Mouse (Mus musculus) CD4-positive, CD25-positive, alpha-beta regulatory T cell, adult 4 months (primary cell): Measurements from ENCODE around the gene Bmp4. TPM values are rescaled to one million over a fixed set of nuclear protein-coding genes. Genes with fewer than 3 reads are reported as not detected.

ENCODE experiments used
- ATAC-seq: one replicate; pipeline ENCODE4 v1.8.0; 2017
- polyA plus RNA-seq, 2 experiments: library from polyadenylated mRNA; unstranded; fragments of 100-300 nt; shearing (Covaris generic); gene quantifications; one replicate each; pipeline ENCODE4 v1.2.1; 2017

Bmp4 gene
- not detected for polyA plus RNA-seq

DNA sequence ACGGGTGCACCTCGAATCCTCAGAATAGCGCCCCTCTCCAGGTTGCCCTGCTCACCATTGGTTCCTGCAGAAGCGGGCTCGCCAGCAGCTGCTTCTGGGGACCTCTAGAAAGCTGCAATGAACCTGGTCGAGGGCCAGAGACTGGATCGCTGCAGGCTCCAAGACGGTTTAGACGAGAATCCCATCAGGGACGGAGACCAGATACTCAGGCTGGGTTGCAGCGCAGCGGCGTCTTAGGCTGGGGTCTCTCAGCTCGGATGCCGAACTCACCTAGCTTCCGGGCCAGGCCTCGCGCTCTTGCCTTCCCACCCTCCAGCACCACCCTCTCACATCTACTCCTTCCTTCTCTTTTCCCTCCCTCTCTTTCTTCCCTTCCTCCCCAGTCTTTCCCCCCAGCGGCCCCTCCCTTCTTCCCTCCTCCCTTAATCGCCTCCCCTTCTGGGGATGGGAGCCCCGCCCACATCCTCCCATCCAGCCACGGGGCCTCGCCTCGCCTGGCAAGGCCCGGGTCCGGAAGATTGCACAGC is at the start of gene Bmp4:
TSS of gene Bmp4 (minus strand) at position 421 of the 527 bp plus-strand sequence.
- no peak for ATAC-seq

DNA sequence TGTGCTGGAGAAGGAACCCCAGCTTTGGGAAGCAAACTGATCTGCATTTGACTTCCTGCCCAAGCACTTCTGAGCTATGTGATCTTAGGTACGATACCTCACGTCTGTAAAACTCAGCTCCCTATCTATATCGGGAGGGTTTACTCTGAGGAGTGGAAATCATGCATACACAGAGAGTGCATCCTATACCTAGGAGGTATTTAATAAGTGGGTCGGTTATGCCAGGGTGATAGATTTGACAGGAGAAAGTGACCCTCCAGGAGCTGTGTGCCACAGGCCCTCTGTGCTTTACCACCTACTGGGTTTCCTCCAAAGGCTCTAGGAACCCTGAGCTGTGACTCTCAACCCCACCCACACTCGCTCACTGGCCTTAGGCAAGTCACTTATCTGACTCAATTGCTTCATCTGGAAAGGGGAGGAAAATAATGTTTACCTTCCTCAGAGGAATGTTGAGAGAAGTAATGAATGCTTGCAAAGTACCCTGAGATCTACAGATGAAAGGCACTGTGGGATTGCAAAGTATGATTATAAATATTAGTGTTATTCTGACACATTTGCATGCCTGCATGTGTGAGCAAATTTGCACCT is 49.1 kb upstream of the Bmp4 start:
- ATAC-seq: no peak

DNA sequence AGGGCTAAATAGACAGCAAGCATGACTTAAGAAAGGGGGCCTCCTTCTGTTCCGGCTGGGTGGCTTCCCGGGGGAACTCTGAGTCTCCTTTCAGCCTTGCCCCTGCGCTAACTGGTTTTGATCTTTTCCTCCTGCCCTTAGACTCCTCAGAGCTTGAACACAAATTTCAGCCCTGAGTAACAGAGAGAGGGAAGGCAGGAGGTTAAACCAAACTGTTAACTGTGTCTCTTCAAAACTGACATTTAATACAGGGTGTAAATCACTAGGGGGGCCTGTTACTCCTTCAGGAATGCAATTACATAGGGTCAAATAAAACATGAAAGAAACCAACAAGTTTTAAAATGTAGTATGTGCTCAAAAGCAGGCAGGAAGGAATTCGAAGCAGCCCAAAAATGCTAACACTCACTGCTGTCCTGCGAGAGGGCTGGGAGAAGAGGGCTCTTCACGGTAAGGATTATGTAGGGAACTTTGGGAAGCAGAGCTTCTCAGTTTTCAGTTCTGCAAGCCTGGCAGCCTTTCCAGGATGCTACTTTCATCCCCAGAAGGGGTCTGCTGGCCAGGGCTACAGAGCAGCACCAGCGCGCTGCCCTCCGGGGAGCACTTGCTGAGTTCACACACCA is 46.1 kb upstream of the Bmp4 start:
- no peak for ATAC-seq

DNA sequence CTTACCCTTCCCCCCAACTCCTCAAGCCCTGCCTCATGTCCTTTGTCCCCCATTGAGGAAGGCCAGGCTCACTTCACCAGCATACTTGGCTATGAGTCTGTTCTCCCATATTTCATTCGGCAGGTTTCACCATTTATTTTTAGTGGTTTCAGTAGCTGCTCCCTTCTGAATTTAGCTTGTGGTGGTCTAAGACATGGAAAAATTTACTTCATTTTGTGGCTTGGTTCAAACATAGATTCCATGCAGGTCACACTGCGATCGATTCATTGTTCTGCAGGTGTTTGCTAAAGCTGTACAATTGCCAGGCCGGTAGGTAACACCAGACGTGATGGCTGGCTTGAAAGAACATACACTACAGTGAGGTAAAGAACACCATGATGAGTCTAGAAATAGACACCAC is 39.8 kb upstream of the Bmp4 start:
- ATAC-seq: no peak

DNA sequence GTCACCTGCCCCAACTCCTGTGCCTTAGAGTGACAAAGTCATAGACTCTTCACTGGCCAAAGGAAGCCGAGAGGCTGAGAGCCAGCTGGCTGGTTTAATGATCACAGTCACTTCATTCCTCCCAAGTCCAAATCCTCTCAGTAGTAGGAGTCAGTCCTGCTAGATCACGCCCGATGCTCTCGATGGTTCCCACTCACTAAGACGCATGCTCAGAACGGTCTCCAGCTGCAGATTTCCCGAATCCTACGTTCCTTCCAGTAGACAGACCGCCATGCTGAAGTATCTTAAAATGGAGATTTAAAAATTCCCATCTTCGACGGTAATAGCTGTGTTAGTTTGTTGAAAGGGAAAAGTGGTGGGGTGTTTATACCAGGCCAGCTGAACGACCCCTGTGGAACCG is 36.8 kb upstream of the Bmp4 start:
- no peak for ATAC-seq

DNA sequence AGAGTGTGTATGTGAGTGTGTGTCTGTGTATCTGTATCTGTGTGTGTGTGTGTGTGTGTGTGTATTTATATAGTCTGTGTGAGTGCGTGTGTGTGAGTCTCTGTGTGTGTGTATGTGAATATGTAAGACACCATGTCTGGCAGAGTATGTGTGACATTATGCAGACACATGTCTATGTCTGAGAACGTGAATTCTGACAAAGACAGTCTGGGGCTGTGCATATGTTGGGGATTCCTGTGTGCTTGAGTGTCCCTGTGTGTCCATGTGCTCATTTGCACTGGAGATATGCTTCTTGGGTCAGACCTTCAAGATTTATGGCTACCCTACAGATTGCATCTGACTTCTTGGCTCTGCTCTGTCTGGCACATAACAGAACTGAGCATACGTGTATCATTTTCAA is 31.4 kb upstream of the Bmp4 start:
- no peak for ATAC-seq

DNA sequence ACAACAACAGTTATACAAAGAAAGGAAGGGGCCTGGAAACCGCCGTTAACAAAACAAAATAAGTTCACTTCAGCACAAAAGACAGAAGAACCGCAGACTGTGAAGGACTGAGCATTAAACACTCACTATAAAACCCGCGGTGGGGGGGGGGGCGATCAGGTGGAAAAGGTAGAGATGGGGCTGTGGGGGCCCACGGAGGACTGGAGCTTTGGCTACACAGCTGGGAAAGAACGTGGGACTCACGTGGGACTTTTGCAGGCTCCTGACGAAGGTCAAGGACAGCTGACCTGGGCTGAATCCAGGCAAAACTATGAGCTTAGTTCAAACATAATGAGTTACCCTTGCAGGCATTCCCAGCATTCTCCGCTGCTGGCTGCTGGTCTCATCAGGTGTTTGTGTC is 28.8 kb upstream of the Bmp4 start:
- ATAC-seq: no peak

DNA sequence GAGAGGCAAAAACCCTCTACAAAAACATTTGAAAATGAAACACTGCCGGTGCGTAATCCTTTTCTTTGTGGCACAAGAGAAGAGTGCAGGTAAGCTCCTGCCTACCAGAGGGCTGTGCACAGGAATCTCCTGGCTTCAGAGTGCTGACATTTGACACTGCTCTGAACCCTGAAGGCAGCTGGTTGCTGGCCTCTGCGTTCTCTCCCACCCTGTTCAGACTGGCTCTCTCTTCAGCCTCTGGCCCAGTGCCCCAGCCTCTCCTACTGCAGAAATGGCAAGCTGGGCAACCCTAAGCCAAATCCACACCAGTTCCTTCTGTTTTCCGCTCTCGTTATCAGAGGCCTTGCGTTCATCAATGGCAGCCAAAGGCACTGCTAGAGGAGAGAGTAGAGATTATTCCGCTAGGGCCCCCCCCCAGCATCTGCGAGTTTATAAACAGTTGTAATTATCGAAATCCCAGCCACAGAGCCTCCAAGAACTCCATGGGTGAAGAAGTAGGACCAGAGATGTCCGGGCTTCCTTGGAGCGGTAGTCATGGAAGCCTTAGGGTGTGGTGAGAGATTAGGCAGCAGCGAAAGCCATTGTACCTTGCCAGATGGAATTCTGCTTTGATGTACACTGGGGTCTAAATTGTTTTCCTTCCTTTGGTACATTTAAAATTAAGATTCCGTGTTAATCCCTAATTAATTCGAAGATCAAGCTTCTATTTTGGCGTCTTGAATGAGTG is 28.1 kb upstream of the Bmp4 start:
- no peak for ATAC-seq

DNA sequence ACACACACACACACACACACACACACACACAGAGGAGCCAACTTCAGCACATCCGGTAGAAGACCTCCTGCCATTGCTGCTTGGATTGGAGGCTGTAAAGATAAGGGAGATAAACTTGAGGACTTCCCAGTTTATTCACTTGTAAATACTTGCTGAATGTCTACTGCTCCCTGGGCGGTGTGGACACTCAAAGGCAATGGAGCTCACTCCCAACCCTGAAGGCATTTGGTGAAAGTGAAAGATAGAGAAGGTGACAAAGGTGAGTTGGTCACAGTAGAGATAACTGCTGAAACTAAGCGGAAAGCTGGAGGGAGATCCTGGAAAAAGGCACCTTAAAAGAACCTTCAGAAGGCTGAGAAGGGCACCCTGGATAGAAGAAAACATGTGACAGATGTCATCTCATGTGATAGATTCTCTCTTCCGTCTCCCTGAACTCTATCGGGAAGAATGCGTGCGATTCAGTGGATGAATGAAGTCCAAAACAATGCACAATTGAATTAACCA is 22.1 kb upstream of the Bmp4 start:
- ATAC-seq: no peak

DNA sequence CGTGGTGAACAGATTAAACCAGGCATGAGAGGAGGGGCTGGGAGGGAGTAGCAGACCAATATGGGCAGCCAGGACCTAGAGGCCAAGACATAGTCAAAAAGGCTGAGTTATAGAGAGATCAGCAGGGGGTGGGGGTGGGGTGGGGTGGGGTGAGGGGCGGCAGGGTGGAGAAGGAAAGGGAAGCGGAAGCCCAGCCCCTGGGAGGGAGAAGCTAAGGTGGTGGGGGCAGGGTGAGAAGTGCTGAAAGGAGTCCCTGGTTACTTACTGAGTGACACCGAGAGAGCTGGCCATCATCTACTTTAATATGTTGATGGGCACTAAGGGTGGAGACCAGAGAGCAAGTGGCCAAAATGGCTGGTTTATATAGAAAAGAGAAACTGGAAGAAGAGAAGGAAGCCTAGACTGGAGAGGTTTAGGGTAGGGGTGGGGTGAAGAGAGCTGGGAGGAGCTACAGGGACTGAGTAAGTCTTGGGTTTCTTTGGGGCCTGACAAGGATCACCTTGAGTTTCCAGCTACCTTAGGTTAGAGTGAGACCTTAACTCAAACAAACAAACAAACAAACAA is 20.2 kb upstream of the Bmp4 start:
- no peak for ATAC-seq

DNA sequence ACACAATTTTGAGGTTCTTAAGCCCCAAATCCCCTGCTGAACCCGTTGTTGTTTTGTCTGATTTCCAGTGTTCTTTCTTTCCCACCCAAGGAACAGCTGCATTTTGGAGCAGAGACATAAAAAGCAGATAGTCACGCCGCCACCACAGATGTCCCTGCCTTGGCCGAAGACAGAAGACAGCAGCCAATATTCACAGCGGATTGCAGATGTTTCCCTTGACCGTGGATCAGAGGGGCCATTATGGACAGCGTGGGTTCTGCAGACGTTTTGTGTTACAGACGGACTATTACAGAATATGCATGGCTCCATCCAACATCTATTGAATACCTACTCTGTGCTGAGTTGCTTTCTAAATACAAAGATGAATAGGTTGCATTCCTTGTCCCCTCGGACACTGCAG is 18.5 kb upstream of the Bmp4 start:
- no peak for ATAC-seq

DNA sequence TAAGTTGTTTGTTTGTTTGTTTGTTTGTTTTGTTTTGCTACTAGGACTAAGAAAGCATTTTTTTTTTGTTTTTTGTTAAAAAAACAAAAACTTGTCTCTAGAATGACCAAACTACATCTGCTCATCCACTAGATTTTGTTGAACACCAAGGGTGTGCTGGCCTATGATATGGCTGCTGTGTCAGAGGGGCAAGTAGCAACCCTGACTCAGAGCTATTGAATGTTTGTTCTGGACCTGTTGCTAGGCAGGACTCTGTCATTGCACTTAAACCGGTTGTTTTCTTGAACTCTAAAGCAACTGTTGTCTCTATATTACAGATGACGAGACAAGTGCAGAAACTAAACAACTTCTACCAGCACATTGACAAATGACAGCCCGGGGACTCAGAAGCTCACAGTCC is 17.9 kb upstream of the Bmp4 start:
- ATAC-seq: no peak

DNA sequence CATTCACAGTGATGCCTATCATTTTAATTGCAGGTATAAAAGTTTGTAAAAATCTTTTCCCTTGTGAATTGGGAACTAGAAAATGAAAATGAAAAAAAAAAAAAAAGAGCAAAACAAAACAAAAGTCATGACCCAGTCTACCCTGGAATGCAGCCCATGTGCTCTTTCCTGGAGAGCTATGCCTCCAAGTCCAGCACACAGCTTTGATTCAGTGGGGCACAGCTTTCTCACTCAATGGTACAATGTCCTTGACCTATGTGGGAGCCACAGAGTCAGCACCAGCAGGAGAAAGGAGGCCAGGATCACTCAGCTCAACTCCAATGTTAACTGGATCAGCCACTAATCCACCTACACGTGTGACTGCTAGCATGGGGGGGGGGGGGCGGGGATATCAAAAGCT is 9.5 kb upstream of the Bmp4 start:
- no peak for ATAC-seq

DNA sequence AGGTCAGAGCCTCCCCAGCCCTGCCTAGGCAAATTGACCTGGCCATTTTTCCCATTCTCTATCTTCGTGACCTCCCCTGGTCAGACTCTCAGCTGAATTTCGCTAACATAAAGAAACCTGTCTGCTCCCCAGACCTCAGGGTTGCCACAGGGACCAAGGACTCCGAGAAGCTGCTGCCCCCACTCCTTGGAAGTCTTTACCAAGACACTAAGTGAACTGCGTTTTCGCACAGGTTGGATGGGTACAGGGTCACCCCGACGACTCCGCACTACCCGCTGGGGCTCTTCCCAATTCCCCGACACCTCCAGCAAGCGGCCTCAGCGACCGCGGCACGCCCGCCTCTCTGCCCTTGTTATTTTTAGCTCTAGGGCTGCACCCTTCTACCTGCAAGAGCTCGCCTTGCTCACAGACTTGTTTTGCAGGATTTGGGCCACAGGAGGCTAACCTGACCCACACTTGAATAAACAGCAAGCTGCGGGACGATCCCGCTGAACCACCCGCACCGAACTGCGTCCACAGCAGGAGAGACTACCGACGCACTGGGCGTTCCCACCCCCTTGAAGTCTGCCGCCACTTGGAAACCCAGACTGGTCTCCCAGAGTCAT is 7.7 kb upstream of the Bmp4 start:
- ATAC-seq: no peak

DNA sequence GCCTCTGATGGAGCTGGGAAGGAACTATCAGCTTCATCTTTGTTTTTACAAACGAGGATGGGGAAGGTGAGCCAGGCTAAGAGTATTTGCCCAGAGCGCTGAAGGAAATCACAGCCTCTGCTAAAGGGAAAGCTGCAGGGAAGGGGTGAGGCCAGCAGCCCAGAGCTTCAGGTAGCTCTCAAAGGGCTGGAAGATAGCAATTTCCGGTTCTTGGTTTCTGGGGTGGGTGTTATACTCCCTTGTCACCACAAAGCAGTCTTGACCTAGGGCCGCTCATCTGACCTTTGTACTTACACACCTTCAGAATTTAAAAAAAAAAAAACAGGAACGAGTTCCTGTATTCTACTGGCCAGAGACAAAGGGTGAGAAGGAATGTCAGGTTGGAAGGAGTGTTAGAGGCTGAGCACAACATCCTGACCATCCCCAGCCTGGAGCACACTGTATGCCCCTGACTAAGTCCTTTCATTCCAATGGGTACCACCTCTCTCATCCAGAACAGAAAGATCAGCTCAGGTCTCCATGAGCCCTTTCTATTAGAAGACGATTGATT is 1.2 kb upstream of the Bmp4 start:
- no peak for ATAC-seq

DNA sequence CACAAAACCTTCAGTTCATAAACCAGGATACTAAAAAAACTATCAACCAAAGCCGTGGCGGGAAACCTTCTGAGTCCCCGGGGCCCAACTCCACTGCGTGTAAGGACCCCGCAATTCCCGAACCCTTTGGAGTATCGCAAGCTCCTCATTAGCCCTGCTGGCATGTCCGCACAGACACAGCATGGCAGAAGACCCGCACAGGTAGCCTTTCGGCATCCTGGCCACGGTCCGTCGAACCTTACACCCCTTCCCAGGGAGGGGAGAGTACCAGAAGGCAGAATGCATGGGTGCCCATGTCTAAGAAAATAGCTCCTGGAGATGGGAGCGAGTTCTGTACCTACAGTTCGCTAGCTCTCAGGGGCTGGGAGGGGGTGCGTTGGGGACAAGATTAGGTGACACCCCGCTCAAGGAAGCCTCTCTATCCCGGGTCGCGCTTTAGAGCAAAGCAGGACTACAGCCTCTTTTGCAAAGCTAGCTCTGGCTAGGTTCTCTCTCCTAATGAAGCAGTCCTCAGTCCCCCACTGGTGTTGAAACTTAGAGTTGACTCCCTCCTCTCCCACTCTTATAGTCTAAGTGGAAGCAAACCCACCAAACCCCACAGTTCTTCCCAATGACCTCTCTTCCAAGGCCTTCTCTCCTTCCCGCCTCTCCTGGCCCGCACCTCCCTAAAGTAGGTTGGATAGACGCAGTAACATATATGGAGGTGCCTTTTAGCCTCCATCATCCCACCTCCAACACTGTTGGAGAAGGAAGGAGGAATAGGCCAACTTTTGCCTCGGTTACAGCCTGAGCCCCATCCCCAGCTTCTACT is 826 bp downstream of the Bmp4 start:
- no peak for ATAC-seq

DNA sequence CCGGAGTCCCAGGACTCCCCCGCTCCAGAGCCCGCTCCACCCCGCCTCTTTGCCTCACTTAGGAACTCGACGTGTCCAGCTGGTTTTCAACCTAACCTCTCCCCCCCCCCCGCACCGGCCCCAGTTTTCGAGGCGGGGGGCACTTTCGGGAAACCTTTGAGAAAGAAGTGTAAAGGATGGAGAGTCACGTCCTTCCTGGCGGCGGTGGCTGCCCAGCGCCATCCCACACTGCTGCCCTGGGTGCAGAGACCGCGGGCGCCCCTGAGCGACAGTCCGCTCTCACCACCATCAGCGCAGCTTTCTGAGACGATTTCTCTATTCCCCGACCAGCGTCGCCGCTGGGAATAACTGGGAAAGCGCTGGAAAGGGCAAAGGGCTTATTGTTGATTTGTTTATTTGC is 1.8 kb downstream of the Bmp4 start:
- ATAC-seq: no peak

DNA sequence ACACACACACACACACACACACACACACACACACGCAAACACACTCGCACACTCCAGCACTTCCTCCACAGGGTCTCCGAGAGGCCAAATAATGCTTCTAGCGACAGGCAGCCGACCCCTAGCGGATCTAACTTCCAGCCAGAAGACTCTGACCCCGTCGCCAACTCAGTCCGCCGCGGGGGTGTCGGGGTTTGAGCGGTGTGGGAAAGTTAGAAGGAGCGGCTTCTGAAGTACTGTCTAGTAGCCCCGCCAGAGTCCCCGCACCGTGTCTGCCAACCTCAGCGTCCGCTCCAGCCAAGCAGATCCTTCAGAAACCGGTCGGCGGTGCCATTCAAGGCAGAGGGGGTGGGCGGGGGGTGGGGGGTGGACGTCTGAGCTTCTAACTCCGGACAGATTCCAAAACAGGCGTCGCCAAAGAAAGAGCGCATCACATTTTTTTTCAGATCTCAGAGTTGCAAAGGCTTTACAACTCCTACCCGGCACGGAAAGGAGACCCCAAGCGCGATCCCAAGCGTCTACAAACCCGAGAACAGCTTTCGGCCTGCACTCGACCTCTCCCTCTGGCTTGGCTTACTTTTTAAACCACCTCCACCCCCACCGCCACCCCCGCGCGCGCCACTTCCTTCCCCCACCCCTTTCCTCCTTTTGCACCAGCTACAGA is 2.5 kb downstream of the Bmp4 start:
- ATAC-seq: no peak

DNA sequence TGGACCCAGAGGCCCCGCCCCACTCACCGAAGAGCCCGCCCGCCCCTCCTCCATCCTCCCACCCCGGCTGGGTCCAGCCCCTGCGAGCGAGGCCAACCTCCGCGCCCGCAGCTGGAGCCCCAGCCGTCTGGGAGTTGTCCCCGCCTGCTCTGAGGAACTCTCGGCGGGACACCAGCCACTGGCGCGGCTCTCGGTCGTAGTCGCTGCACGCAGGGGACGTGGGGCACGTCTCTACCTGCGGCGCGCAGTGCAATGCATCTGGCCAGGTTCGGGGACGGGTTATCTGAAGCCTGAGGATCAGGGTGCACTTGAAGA is 3.2 kb downstream of the Bmp4 start:
- ATAC-seq: no peak

DNA sequence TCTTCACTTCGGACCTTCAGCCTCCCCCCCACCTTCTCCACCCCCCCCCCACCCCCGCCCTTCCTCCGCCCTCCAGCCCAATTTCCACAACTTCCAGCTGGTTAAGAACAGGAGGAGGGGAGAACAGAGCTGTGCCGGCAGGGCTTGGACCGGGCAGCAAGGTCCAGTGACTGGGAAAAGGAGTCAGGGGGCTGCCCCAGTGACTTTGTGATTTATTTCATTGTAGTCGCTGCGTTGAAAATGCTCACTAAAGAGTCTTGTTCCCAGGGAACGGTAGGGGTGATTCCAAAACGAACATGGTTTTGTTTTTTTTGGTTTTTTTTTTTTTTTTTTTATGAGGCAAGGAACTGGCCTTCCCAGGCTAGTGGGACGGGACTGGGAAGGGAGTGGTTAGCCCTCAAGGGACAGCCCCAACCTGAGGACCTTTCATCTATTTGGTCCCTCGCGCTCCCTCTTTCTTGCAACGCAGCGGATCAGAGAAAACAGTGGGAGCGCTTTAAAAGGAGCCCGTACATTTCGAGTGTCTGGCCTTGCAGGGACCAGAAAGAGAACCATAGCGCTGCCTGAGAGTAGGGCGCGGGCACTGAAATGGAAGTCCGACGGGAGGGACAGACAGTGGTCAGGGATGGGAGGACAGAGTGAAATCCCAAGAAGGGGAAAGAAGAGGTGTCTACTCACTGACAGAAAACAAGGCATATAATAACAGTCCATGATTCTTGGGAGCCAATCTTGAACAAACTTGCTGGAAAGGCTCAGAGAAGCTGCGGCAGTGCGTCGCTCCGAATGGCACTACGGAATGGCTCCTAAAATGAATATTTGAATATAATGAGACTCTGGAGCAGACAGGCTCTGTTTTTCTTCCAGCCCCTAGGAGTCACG is 3.8 kb downstream of the Bmp4 start:
- ATAC-seq: no peak
